Mouse (Mus musculus) frontal cortex, adult 2 months (tissue): ENCODE data around the gene Mrpl57. TPM values are rescaled to one million over a fixed set of nuclear protein-coding genes. Genes with fewer than 3 reads are reported as not detected.
"Not testable (repeated sequence)": the region's sequence is repeated elsewhere in the genome, so short reads cannot be mapped to it uniquely, and the experiment has no call there.

Experiments
- DNase-seq, 2 experiments: peaks; one replicate each; pipeline ENCODE4 v3.0.0; 2022; ENCODE audit warnings: low spot score in 1 of 2; ENCODE audit errors: extremely low spot score in 1 of 2
- polyA plus RNA-seq: library from polyadenylated mRNA; depleted of rRNA; stranded (reverse); fragments of >200 nt; gene quantifications from 2 replicates; pipeline ENCODE4 v1.2.3, GENCODE M21; 2012; rRNA removed

Mrpl57 gene
- polyA plus RNA-seq, result 58.6 and 64.8 TPM in 2 replicates

DNA sequence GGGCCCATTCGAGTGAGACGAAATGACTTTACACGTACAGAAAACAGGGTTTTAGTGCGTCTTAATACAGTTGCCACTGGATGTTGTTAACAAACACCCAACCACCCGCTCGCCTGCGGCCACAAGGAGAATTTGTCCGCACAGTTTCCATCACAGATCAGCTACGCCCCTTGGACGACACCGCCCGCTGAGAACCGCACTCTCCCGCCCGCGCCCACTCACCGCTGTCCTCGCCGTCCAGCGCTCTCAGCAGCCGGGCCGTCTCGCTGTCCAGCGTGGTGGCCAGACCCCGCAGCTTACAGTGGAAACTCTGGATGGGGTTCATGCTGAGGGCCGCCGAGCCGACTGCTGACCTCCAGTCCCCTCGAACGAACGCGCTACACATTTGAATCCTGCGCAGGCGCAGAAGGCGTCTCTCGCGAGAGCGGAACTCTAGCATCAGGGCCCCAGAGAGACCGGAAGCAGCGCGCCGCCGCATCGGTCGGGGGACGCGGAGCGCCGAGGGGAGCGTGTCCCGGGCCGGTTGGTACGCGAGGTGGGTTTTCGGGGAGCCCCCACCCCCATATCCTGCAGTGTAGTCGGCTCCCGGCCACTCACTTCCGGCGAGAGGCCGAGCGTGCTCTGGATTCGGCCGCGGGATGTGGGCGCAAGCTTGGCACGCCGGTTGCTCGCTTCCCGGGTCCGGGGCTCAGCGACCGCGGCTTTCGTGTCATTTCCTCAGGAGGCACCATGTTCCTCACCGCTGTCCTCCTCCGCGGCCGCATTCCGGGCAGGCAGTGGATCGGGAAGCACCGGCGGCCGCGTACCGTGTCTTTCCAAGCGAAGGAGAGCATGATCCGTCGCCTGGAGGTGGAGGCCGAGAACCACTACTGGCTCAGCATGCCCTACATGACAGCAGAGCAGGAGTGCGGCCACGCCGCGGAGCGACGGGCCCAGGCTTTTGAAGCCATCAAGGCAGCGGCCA is at the start of gene Mrpl57, which contains the start of gene Ska3:
TSS of gene Mrpl57 (plus strand) at position 447 of the 964 bp plus-strand sequence.
TSS of gene Ska3 (minus strand) at position 398 of the 964 bp plus-strand sequence.
- peak; percentile 79 to 92 for DNase-seq

DNA sequence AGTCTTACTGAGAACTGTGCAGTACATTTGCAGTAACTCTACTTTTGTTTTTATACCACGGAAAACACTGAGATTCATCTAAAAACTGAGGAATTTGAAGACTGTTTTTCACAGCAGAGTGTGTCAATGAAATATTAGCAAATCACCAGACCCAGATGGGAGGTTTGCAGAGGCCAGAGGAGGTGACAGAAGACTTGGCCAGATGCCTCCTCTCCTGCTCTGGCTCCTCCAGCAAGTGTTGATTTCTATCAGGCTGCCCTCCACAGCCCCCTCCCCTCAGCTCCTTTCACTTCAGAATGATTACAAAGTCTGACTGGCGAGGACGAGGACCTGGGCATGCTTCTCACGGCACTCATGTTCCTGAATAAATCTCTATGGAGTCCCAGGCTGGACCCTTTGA is 38.6 kb upstream of the Mrpl57 start:
- no peak for DNase-seq

- DNase-seq, result no peak
These were observed 36.7 kb upstream of the Mrpl57 start for GRCm38 (mm10) chr14:57789311-57789710.

GRCm38 (mm10) chr14:57789759-57790158 is 36.3 kb upstream of the Mrpl57 start:
- DNase-seq, result no peak

GRCm38 (mm10) chr14:57791171-57791570 is 34.9 kb upstream of the Mrpl57 start:
- DNase-seq, result no peak

GRCm38 (mm10) chr14:57797551-57797950 is 28.5 kb upstream of the Mrpl57 start:
- peak in 1 of 2 experiments; percentile 5 for DNase-seq

- DNase-seq, result peak; percentile 96 to 98
These were observed 27.8 kb upstream of the Mrpl57 start, which contains the start of gene Sap18 for GRCm38 (mm10) chr14:57797991-57798931. Gene Sap18, plus strand, starts transcription at chr14:57798180.

- DNase-seq, result no peak
These were observed 22.3 kb upstream of the Mrpl57 start for GRCm38 (mm10) chr14:57803731-57804130.

- peak in 1 of 2 experiments; percentile 26 for DNase-seq
These were observed 17.5 kb upstream of the Mrpl57 start for GRCm38 (mm10) chr14:57808558-57808957.

DNA sequence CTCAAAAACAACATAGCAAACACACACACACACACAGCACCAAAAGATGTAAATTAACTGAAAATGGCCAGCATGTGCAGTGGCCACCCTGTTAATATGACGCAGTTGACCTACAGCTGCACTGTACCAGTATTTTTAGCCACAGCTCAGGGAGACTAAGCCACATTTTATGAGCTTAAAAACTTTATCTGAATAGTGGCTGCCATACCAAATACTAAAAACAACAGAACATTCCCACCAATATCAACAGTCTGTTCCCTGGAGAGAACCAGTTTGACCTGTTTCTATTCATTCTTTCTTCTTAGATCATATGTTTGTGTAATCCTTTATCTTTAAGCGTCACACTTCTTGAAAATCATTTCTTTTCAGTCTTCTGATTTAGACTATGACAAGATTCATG is 15.1 kb upstream of the Mrpl57 start:
- no peak for DNase-seq

DNA sequence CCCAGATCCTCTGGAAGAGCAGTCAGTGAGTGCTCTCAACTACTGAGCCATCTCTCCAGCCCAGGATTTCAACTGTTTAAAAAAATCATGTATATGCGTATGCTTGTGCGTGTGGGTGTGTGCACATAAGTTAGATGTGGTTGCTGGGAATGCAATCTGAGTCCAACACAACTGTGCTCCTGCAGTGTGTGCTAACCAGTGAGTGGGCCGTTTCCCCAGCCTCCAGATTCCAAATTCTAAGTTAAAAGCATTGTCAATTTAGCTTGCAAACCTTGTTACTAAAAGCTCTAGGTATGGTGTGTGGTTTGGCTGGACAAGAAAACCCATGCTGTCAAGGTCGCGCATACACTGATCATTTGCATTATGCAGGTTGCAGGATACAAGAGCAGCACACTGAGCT is 14.2 kb upstream of the Mrpl57 start:
- DNase-seq, result peak in 1 of 2 experiments; percentile 39

DNA sequence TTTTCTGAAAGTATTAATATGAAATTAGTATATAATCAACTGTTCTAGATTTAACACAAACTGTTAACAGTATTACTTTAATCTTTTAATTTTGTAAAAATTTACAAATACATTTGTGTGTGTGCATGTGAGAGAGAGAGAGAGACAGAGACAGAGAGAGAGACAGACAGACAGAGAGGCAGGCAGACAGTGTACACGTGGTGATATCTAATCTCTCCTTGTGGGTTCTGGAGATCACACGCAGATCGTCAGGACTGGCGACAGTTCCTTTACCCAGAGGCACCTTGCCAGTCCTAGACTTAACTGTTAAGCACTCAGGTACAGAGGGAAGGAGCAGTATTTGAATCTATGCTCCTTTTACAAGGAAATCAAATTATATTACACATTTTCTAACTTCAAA is 5.2 kb upstream of the Mrpl57 start:
- no peak for DNase-seq

DNA sequence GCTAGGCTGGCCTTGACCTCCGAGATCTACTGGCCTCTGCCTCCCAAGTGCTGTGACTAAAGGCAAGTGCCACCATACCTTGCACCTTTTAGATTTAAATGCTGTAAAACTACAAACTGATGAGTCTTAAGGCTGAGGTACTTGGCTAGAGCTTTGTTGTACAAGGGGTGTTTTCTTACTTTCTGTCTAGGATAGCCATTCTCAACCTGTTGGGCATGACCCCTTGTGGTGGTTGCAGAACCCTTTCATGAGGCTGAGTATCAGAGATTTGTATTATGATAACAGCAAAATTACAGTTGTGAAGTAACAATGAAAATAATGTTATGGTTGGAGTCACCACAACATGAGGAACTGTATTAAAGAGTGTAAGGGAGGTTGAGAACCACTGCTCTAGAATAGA is 1.2 kb downstream of the Mrpl57 start:
- no peak for DNase-seq

GRCm38 (mm10) chr14:57833526-57833925 is 7.5 kb downstream of the Mrpl57 start:
- no peak for DNase-seq

DNA sequence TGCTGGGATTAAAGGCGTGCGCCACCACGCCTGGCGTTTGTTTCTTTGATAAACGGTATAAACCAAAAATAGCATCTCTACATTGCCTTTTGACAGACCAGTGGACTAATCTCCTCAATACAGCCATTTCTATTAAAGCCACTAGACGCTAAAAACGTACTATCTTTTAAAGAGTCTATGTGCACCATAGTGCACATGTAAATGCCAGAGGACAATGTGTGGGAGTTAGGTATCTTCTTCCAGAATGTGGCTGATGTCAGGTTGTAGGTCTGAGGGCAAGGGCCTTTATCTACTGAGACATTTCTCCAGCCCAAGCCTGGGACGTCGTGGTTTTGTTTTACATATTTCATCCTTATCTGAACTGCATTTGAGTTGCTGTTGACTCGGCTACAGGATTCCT is 9.1 kb downstream of the Mrpl57 start:
- DNase-seq, result no peak

GRCm38 (mm10) chr14:57844535-57844934 is 18.5 kb downstream of the Mrpl57 start:
- no peak for DNase-seq

- DNase-seq, result not testable (repeated sequence)
These were observed 22.0 kb downstream of the Mrpl57 start for GRCm38 (mm10) chr14:57848061-57848460.

GRCm38 (mm10) chr14:57848646-57849045 is 22.6 kb downstream of the Mrpl57 start:
- DNase-seq, result no peak

GRCm38 (mm10) chr14:57850330-57850729 is 24.3 kb downstream of the Mrpl57 start:
- DNase-seq, result peak in 1 of 2 experiments; percentile 42

- DNase-seq, result no peak
These were observed 26.9 kb downstream of the Mrpl57 start for GRCm38 (mm10) chr14:57852961-57853360.

- not testable (repeated sequence) for DNase-seq
These were observed 30.0 kb downstream of the Mrpl57 start for GRCm38 (mm10) chr14:57856037-57856436.
